Mouse (Mus musculus) heart, postnatal 0 days (tissue): ENCODE results near the gene Apobec2. TPM values are rescaled to one million over a fixed set of nuclear protein-coding genes. Genes with fewer than 3 reads are reported as not detected.

Source experiments
- ATAC-seq: fragments of 200-750 bp; cut with Nextera tagmentation; 2 replicates; pipeline ENCODE4 v1.8.0; 2017; ENCODE audit warnings: low read depth, moderate number of reproducible peaks, moderate library complexity; ENCODE audit not compliant: insufficient read depth
- DNase-seq: peaks from one replicate; pipeline ENCODE4 v3.0.0-alpha.2; 2016; ENCODE audit warnings: low spot score
- H3K27ac ChIP-seq: fragments of 300-500 bp; sonication (generic); 2 replicates; pipeline ENCODE4 v1.5.1; 2014; ENCODE audit warnings: low read depth, mild to moderate bottlenecking
- H3K27me3 ChIP-seq: fragments of 300-500 bp; sonication (generic); 2 replicates; pipeline ENCODE4 v1.6.1; 2014; ENCODE audit warnings: low read length, mixed read lengths; ENCODE audit not compliant: control insufficient read depth, insufficient read depth
- H3K36me3 ChIP-seq: fragments of 300-500 bp; sonication (generic); replicated peaks from 2 replicates; pipeline ENCODE4 v1.6.1; 2014; ENCODE audit warnings: low read length, mixed read lengths; ENCODE audit not compliant: control insufficient read depth, insufficient read depth
- H3K4me1 ChIP-seq: fragments of 300-500 bp; sonication (generic); 2 replicates; pipeline ENCODE4 v1.6.1; 2014; ENCODE audit warnings: antibody characterized with exemption; ENCODE audit not compliant: control insufficient read depth, insufficient read depth
- H3K4me2 ChIP-seq: fragments of 300-500 bp; sonication (generic); 2 replicates; pipeline ENCODE4 v1.6.1; 2014; ENCODE audit warnings: low read depth, mild to moderate bottlenecking, low read length, moderate library complexity
- H3K4me3 ChIP-seq: fragments of 300-500 bp; sonication (generic); 2 replicates; pipeline ENCODE4 v1.5.1; 2014; ENCODE audit warnings: low read depth, low read length
- H3K9ac ChIP-seq: fragments of 300-500 bp; sonication (generic); replicated peaks from 2 replicates; pipeline ENCODE4 v1.6.1; 2014; ENCODE audit warnings: low read depth, low read length, mixed read lengths
- H3K9me3 ChIP-seq: fragments of 300-500 bp; sonication (generic); replicated peaks from 2 replicates; pipeline ENCODE4 v1.6.1; 2016; ENCODE audit warnings: low read length; ENCODE audit not compliant: control insufficient read depth
- CTCF ChIP-seq: IDR thresholded peaks from 2 replicates; pipeline ENCODE4 v1.5.1; 2016; ENCODE audit warnings: antibody characterized with exemption, control low read depth, low read depth
- EP300 ChIP-seq: IDR thresholded peaks from 2 replicates; pipeline ENCODE4 v1.6.1; 2016; ENCODE audit warnings: antibody characterized with exemption, low read depth
- WGBS: fragments of 180-500 bp; shearing (Covaris S2); extraction: QIAGEN DNeasy Blood & Tissue Kit; methylation state at CpG from one replicate; pipeline ENCODE4 v1.1.7; 2014; 5-methylcytosine and 5-hydroxymethylcytosine counted together
- polyA plus RNA-seq: library from polyadenylated mRNA; unstranded; fragments of >200 nt; fragmentation: Nextera tagmentation; extraction: Ambion mirVana; gene quantifications from 2 replicates; pipeline ENCODE4 v1.2.1, GENCODE M21; 2015
- total RNA-seq: library from RNA; depleted of rRNA; stranded (reverse); fragments of >200 nt; gene quantifications from 2 replicates; pipeline ENCODE4 v1.2.3, GENCODE M21; 2014; ENCODE audit warnings: low replicate concordance

Gene Apobec2
- total and polyA plus RNA-seq, 2 experiments from 2014 or later, result 265 to 325 TPM

DNA sequence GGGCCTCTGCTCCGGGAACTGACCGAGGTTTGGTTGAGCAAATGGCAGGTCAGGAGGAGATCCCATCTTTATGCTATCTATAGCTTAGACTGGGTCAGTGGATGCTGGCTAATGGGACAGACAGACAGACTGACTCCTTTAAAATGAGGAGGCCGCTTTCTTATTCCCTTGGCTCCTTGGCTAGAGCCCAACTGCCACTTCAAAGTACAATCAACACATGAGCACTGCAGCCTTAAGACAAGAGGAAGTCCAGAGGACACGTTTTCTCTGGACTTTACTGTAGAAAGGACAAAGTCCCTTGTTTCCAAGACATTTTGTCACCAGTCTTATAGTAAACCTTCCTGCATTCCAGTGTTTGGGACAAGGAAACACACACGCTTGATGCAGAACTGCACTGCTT is 41.3 kb downstream of the Apobec2 start:
- Histone ChIP-seq H3K27me3 (no peaks in the 10 kb centered on the region), H3K36me3 (peaks cover 94% of the 10 kb centered on the region), H3K9ac (no peak overlapping the region), H3K4me2 (no peak overlapping the region), H3K27ac (no peak overlapping the region), H3K9me3 (no peaks in the 10 kb centered on the region), H3K4me1 (no peaks in the 10 kb centered on the region), H3K4me3 (no peak overlapping the region)
- WGBS, result 72% methylated on average over 5 of the region's 5 CpGs
- ATAC-seq, result no peak
- TF ChIP-seq EP300, result no peak
- TF ChIP-seq CTCF, result no peak
- DNase-seq, result no peak

GRCm38 (mm10) chr17:48389442-48389841 is 43.3 kb downstream of the Apobec2 start:
- Histone ChIP-seq H3K36me3 (peaks cover 80% of the 10 kb centered on the region), H3K4me1 (no peaks in the 10 kb centered on the region), H3K9ac (no peak overlapping the region), H3K4me2 (no peak overlapping the region), H3K4me3 (no peak overlapping the region), H3K27me3 (no peaks in the 10 kb centered on the region), H3K27ac (no peak overlapping the region), H3K9me3 (no peaks in the 10 kb centered on the region)
- WGBS, result 60% methylated on average over 5 of the region's 5 CpGs
- ATAC-seq, result no peak
- DNase-seq, result no peak
- TF ChIP-seq EP300 (no peak), CTCF (no peak)

- 82% methylated on average over 2 of the region's 2 CpGs for WGBS
- Histone ChIP-seq H3K4me1 (no peaks in the 10 kb centered on the region), H3K9me3 (no peaks in the 10 kb centered on the region), H3K36me3 (peaks cover 73% of the 10 kb centered on the region), H3K9ac (no peak overlapping the region), H3K4me3 (no peak overlapping the region), H3K27ac (no peak overlapping the region), H3K27me3 (no peaks in the 10 kb centered on the region), H3K4me2 (no peak overlapping the region)
- DNase-seq (no peak), ATAC-seq (no peak)
- TF ChIP-seq CTCF, result no peak
- TF ChIP-seq EP300, result no peak
These were observed 44.1 kb downstream of the Apobec2 start for GRCm38 (mm10) chr17:48388666-48389065.

DNA sequence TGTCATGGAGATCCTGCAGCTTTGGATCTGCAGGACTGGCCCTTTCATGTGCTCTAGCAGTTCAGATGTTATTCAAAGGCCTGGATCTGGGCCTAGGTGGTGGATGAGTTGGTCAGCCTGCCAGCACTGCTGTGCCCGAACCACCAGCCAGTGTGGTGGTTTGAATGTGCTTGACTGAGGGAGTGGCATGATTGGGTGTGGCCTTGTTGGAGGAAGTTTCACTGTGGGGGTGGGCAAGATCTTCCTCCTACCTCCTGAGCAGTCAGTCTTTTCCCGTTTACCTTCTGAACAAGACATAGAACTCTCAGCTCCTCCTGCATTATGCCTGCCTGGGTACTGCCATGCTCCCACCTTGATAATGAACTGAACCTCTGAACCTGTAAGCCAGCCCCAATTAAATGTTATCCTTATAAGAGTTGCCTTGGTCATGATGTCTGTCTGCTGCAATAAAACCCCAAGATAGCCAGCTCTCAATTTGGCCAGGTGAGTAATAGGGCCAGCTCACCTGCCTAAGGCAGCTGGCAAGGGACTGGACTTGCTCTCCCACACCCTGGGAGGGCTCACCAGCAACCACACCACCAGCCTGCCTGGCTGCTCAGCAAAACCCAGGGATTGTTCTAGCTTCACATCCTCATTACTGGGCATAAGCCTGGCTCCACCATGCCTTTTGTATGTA is 46.8 kb downstream of the Apobec2 start:
- Histone ChIP-seq H3K4me1 (no peaks in the 10 kb centered on the region), H3K9ac (no peak overlapping the region), H3K9me3 (no peaks in the 10 kb centered on the region), H3K27me3 (no peaks in the 10 kb centered on the region), H3K4me3 (no peak overlapping the region), H3K27ac (no peak overlapping the region), H3K4me2 (no peak overlapping the region), H3K36me3 (peaks cover 45% of the 10 kb centered on the region)
- WGBS, result 56% methylated on average over 2 of the region's 2 CpGs
- no peak for ATAC-seq
- TF ChIP-seq CTCF (no peak), EP300 (no peak)
- no peak for DNase-seq

DNA sequence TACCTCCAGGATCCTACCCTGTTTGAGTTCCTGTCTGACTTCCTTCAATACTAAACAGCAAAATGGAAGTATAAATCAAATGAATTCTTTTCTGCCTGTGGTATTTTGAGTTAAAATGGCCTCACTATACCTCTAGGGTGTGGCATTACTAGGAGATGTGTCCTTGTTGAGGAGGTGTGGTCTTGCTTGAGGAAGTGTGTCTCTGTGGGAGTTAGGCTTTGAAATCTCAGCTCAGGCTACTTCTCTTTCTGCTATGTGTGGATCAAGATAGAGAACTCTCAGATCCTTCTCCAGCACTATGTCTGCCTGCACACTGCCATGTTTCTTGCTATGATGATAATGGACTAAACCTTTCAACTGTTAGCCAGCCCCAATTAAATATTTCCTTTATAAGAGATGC is 53.7 kb downstream of the Apobec2 start:
- H3K9me3 ChIP-seq, result no peaks in the 10 kb centered on the region
- no peak overlapping the region for H3K4me2 ChIP-seq
- TF ChIP-seq EP300 (no peak), CTCF (no peak)
- no peaks in the 10 kb centered on the region for H3K27me3 ChIP-seq
- DNase-seq (no peak), ATAC-seq (no peak)
- H3K4me1 ChIP-seq, result no peaks in the 10 kb centered on the region
- no peak overlapping the region for H3K27ac ChIP-seq
- H3K36me3 ChIP-seq, result no peaks in the 10 kb centered on the region
- no peak overlapping the region for H3K9ac ChIP-seq
- no peak overlapping the region for H3K4me3 ChIP-seq

DNA sequence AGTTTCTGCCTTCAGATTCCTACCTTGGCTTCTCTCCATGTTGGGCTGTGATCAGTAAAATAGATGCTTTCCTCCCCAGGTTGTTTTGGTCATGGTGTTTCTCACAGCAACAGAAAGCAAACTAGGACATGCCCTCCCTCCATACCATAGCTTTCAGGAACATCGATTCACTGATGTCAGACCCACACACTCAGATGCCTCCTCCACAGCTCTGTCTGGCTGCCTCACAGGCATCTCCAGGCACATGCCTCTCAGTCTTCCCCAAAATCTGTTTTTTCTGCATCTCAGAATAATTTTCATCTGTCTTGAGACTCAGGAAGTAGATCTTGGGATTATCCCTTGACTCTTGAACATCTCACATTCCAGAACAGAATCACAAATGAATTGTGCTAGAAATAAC is 56.6 kb downstream of the Apobec2 start:
- TF ChIP-seq EP300, result no peak
- TF ChIP-seq CTCF, result no peak
- no peaks in the 10 kb centered on the region for H3K36me3 ChIP-seq
- H3K27ac ChIP-seq, result no peak overlapping the region
- no peak overlapping the region for H3K4me3 ChIP-seq
- H3K4me1 ChIP-seq, result no peaks in the 10 kb centered on the region
- ATAC-seq (no peak), DNase-seq (no peak)
- no peaks in the 10 kb centered on the region for H3K9me3 ChIP-seq
- no peaks in the 10 kb centered on the region for H3K27me3 ChIP-seq
- H3K4me2 ChIP-seq, result no peak overlapping the region
- H3K9ac ChIP-seq, result no peak overlapping the region
- WGBS, result 80% methylated on average over 1 of the region's 1 CpGs
